Mouse (Mus musculus) left cerebral cortex, adult 9 months (tissue): ENCODE results near the gene Cyp27b1.

ENCODE experiments used
- DNase-seq, 2 experiments: peaks; one replicate each; pipeline ENCODE4 v3.0.0; 2022; ENCODE audit warnings: low spot score in 2 of 2

Gene Cyp27b1

DNA sequence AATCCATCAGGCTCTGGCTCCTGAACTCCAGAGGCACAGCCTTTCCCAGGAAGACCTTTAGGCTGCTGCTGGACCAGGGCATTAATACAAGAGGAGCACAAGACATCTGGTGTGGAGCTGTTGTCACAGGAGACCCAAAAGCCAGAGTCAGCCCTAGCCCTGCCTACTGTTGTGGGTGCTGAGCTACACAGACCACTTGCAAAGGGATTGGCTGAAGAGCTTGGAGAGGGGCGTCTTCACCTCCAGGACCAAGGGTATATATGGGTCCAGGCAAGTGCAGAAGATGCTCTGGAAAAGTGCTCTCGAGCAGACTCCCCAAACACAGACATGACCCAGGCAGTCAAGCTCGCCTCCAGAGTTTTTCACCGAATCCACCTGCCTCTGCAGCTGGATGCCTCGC is at the start of gene Cyp27b1:
Gene Cyp27b1, plus strand, starts transcription at position 297 of the 400 bp plus-strand sequence.
- DNase-seq = no peak

DNA sequence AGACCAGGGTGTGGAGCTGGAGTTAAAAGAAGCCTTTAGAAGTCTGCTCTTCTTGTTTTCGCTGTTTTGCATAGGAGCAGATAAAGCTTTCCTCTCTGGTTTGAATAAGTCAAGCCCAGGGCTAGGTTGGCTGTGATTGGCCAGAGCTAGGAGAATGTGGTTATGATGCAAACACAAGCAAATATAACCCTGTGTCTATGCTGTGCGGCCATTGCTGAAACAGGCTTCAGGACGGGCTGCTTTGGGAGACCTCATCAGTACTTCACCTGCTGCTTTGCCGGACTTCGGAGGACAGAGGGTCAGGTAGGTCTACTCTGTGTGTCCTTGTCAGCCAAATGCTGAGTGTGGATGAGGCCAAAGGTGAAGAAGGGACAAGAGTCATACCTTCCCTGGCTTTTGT is 47.5 kb upstream of the Cyp27b1 start, which contains the start of gene Avil:
Gene Avil, plus strand, starts transcription at position 181 of the 400 bp plus-strand sequence.
- no peak for DNase-seq

DNA sequence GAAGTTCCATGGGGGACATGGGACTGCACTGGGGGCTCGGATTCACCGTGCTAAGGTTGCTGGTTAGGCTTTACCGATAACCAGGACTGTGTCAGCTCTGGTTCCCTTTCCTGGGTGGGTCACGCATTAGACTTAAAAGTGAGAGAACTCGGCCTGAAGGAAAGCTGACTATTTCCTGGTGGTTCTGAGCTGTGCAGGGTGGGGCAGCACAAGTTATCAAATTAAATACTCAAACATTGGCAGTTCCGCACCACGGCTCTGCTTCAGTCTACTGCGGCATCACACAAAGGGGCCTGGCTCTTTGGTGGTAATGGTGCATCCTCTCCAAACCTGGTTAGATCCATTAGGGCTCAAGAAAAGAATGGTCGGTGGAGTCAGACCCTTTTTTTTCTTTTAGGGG is 46.8 kb upstream of the Cyp27b1 start:
- DNase-seq = no peak

DNA sequence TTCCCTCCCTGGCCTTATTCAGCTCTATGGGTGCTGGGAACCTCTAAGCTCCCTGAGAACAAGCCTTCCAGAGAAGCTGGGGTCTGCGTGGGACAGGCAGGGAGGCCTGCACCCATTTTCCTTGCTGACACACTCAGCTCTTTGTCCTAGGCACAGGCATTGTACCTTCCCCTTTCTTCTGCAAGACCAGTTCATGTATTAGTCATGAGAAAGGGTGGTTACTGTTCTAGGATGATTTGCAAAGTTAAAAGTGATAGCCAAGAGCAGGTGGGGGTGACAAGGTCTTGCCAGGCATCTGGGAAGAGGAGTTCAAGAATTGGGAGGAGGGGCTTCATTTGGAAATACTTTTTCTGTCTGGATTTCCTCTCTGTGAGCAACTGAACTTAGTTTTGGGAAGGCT is 46.0 kb upstream of the Cyp27b1 start:
- no peak for DNase-seq

DNA sequence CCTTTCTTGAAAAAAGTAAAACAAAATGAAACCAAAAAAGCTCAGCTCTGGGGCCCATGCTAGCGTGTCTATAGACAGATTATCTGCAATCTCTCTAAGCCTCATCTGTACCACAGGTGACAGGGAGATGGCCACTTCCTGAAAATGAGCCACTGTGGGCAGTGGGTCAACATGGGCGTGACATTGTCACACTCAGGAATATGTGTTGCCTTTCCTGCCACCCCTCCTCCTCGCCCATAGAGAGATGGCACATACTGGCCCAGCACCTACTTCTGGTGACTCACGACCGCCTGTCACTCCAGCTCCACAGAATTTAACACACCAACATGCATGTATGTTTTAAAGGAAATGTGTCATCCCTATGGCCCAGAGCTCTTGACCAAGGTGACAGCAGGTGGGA is 45.3 kb upstream of the Cyp27b1 start:
- no peak for DNase-seq

DNA sequence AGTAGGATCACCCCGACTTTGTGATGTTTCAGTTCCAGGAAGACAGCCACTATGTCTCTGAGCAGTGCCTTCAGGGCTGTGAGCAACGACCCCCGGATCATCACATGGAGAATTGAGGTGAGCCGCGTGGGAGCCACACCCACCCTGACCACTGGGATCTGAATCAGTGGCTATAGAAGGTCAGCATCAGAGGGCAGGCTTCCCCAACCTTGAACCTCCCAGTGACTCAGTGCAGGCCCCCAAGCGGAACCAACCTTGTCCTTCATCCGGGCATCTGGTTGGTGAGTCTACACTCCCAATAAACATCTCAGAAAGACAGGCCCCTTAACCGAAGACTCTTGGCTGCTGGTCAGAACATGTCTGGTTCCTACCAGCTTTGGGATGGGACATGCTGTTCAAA is 44.7 kb upstream of the Cyp27b1 start:
- DNase-seq = no peak

DNA sequence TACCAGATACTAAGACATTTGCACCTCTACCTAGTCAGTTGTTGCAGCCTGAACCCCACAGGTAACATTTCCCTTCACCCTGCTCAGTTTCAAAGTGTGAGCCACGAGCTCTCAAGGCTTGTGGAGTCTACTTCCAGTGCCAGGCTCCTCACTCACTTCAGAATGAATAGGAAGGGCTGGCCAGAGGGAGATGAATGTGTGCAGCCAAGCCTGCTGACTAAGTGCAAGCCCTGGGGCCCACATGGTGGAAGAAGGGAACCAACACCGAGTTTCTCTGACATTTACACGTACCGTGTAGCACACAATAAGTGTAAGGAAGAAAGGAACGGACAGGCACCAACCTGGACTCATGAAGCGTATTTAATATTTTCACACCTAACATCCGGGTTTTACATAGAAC is 44.2 kb upstream of the Cyp27b1 start:
- DNase-seq = no peak

DNA sequence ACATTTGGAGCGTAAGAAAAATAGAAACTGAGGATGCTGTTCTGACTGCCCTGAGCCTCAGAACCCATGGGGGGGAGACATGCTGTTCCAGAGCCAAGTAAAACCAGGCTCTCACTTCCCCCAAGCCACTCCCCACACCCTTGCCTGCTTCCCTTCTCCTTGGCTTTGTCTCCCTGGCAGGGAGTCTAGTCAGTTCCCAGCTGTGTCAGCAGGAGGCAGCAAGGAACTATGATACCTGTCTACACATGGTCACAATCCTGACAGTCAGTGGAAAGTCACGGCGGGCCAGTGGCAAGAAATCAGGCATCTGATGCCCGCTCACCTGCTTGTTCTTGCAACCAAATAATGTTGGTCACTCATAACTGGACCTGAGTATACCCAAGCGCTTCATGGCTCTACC is 31.6 kb upstream of the Cyp27b1 start:
- no peak for DNase-seq

DNA sequence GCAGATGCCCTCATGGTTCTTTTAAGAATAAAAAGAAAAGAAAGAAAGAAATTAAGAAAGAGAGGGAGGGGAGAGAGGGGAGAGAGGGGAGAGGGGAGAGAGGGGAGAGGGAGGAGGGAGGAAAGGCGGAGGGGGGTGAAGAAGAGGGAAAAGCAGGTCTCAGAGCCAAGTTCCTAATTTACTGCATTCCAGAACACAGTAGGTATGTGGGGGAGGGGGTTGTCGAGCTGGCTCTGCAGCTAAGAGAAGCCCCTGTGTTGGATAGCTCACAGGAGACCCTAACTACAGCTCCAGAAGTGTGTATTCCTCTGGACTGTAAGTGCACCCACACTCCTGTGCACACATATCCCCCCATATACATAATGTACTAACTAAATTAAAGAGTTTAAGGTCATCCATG is 31.0 kb upstream of the Cyp27b1 start:
- no peak for DNase-seq

DNA sequence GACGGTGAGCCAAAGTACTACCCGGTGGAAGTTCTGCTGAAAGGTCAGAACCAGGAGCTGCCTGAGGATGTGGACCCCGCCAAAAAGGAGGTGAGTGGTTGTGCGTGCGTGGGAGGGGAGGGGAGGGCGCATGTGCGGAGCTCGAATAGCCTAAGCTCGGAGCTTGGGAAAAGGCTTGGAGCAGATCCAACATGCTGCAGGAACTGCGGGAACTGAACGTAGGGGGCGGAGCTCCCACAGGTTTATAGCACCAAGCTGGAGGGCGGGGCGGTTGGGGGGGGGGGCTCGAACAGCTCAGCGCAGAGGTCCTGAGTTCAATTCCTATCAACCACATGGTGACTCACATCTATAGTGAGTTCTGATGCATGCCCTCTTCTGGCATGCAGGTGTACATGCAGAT is 29.6 kb upstream of the Cyp27b1 start:
- no peak for DNase-seq

DNA sequence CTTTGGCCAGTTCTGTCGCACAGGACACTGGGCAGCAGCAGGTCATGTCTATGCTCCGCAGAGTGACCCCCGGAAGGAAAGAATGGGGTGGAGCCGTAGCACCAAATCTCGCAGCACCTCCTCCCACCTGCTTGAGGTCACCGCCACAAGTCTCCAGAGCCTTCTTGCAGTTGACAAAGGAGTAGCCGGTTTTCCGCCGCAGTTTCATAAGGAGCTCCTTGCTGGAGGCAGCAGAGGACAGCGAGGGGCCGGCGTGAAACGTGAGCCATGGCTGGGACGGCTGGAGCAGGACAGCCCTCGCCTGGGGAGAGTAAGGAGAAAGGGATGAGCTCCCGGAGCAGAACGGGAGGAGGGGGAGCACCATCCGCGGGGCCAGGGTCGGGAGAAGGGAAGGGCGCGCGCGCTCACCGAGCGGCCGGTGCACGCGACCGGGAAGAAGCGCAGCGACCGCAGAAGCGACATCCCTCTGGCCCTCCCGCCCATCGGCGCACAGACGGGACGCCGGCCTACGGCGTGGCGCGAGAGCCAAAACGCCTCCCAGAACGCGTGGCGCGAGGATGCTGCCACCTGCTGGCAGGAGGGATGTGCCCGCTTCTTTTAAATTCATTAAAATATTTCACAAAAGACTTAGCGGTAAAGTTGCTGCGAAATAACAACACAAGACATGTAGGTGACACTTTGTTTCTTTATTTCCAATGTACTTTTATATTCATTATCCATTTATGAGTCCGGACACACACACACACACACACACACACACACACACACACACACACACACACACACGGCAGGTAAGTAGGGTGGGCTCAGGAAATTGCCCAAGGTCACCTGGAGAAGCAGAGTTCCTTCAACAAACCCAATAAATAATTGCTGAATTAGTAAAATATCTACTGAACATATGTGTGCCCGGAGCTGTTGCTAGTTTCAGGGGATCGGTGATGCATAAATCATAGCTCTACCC is 17.4 kb upstream of the Cyp27b1 start, which contains the start of gene Tsfm:
Gene Tsfm, minus strand, starts transcription at position 505 of the 961 bp plus-strand sequence.
- peak; percentile 46 to 90 for DNase-seq

DNA sequence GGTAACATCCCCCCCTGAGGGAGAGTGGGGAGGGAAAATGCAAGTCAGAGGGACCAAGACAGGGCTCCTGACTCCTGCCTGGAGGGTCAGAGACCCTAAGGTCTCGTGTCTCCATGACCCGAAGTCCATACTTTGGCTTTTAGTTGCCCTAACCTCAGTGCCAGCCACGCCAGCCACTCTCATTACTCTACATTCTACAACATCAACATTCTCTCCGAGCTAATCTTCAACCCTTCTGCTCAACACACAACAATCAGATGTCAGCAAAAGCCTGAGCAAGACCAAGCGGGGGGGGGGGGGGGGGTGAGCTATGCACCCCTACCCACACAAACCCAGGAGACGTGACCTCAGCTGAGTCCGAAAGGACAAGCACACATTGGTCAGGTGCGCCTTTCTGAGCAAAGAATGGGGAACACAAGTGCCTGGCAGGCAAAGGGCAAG is 14.7 kb upstream of the Cyp27b1 start:
- no peak for DNase-seq

DNA sequence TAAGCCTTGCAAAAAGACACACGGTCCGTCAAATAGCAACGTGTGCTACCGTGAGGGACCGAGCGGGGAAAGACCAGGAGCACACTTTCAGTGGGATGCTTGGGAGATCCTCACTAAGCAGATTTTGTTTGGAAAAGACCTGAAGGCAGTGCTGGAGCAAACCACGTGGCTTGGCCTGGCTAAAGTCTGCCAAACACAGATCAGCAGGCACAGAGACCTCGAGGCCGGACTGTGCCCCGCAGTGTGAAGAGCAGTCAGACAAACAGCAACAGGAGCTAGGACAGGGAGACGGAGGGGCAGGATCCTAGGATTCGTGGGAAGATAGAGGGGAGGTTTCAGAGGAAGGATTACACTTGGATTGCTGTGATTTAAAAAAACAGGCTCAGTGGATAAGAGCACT is 11.8 kb upstream of the Cyp27b1 start:
- DNase-seq = no peak

DNA sequence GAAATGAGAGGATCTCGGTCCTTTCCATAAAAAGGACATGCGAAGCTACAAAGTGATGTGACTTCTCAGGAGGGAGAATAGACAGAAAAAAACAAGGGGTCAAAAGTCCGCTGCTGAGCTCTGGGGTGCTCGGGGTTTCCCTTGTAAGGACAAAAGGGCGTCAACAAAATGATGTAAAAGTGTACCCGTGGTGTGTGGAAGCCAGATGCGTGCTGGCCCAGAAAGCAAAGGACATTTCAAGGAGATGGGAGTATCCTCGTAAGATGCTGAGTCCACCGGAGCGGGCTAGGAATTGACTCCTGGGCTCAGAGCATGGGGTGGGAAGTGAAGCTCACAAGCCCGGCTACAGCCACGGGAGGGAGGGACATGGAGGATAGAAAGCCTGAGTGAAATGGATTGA is 10.4 kb upstream of the Cyp27b1 start:
- no peak for DNase-seq

DNA sequence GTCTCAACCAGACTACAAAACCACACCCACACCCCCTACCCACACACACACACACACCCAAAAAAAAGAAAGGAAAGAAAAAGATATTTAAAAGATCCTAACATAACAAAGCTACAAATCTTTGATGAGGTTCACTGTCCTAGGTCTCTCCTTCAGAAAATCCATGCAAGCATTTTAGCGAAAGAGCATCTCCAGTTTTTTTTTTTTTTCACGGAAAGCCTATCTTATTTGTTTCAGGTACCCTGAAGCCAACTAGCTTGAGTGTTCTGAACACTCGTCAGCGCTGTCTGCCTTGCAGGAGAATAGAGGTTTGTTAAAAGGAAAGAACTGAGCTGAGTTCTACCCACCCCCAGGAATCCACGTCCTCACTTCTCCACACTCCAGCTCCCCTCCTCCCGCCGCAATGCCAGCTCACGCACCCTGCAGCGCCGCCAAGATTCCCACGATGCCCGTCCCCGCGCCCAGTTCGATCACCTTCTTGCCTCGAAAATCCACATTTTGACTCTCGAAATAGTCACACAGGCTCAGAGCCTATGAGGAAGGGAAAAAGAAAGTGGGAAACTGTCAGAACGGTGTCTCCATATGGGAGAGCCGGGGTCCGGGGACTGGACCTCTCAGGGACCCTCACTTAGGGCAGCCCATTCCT is 7.4 kb upstream of the Cyp27b1 start:
- peak in 1 of 2 experiments; percentile 50 for DNase-seq

DNA sequence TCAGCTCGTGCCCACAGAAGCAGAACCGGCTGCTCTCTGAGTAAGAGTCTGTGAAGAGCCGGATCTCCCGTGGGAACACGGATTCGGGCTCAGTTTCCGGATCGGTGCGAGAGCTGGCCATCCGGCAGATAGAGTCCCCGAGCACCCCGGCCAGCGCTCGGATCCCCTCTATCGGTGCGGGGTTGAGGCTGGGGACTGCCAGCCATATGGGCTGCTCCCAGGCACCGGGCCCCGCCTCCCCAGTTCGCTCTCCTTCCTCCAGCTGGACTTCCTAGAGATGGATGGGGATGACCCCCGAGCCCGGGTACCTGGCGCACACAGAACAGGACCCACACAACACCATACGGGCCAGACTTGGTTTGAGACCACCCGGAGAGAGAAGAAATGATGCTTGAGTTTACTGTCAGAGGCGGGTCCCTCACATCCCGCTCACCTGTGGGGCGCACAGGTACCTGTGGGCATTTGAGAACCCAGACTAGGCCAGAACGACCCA is 6.7 kb upstream of the Cyp27b1 start, which contains the start of the genes Mettl1 and Eef1akmt3:
Gene Mettl1, plus strand, starts transcription at position 141 of the 493 bp plus-strand sequence.
Gene Eef1akmt3, minus strand, starts transcription at position 240 of the 493 bp plus-strand sequence.
- no peak for DNase-seq

DNA sequence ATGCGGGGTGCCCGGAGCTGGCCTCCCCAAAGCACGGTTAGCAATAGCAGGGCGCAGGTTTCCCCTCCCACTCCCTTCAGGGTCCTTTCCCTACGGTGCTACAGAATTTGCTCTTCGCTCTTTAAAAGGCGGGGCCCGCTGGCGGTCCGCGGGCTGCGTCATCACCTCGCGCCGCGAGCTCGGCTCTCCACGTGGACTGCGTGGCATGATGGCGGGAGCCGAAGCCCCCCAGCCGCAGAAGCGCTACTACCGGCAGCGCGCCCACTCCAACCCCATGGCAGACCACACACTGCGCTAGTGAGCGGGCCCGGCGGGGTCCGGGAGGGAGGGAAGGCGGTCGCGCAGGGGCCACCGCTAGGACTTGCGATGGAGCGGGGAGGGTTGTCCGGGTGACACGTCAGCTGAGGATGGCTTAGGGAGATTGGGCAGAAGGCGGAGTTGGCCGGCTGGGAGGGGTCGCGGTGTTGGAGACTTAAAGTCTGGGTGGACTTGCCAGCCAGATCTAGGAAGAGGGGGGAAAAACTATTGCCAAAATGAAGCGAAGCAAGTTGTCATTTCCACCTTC is 6.2 kb upstream of the Cyp27b1 start:
- peak; percentile 62 to 89 for DNase-seq

DNA sequence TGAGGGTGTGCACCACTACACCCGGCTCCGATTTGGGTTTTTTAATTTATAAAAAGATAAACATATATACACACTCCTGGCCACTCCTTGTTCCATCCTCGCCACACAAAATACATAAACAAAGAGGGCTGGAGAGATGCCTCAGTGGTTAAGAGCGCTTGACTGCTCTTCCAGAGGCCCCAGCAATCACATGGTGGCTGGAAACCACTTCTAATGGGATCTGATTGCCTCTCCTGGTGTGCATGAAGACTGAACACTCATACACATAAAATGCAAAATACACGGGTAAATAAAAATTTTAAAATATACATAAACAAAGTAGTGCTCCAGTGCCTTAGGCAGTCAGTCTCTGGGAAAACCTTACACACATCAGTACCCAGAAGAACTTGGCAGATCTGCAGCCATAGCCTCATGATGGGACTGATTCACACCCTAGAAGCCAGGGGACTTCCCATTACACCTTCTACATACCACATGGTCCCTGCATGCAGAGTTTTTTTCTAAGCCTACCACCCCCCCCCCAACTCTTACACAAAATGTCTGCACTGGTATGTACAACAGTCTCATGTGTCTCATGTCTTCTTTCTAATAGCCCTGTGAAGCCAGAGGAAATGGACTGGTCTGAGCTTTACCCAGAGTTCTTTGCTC is 5.5 kb upstream of the Cyp27b1 start:
- DNase-seq = no peak

DNA sequence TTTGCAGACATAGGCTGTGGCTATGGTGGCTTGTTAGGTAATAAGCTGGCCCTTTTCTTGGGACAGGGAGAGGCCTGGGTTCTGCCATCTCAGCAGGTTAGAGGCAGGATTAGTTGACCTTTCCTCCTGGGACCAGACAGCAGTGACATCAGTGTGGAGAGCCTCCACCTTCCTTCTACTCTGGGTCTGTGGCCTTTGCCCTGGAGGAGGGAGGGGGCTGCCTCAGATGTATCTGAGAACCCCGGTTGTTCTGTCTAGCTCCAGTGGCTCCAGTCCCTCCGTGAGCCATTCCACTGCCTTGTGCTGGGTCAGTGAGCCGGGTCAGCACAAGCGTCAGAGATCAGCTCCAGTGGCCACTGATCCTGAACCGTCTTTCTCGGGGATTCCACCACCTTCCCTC is 4.9 kb upstream of the Cyp27b1 start:
- no peak for DNase-seq

DNA sequence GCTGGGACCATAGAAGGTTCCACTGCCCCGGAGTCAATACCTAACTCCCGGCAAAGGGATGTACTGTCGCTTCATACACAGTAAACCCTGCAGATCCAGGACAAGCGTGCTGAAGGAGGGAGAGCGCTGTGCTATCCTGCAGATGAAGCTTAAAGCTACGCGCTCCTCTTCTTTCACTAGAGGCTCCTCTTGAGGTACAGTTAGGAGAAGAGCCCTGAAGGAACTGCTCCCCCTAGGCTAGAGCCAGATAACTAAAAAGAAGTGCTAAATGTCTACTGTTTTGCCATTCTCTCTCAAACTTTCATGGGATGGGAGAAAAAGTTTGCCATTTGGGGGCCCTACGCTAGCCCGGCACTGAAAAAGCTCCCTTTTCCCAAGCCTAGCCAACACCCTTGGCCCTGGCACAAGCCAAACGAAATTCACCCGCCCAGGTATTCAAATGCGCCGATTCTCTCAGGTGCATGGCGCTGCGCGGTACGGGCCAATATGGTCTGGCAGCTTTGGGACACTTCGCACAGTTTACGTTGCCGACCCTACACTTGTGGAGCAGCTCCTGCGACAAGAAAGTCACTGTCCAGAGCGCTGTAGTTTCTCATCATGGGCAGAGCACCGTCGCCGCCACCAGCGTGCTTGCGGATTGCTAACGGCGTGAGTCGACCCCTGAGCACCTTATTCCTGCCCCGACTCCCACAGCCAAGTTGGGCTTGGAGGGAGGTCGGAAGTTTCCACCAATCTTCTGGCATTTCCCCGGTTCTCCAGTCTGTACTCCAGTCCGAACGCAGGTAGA is 751 bp downstream of the Cyp27b1 start:
- DNase-seq = no peak
